Mouse (Mus musculus) olfactory bulb, adult 2 months (tissue): ENCODE results near the gene Obsl1.

Experiments
- CTCF ChIP-seq: fragments of 200-500 bp; IDR thresholded peaks from 2 replicates; pipeline ENCODE4 v1.5.1; 2012; ENCODE audit warnings: low read depth, mild to moderate bottlenecking, low read length, moderate library complexity; ENCODE audit not compliant: insufficient read depth
- POLR2A ChIP-seq: fragments of 200-500 bp; IDR thresholded peaks from 2 replicates; pipeline ENCODE4 v1.6.1; 2012; ENCODE audit warnings: mild to moderate bottlenecking, low read depth, low read length, moderate library complexity; ENCODE audit not compliant: insufficient read depth

DNA sequence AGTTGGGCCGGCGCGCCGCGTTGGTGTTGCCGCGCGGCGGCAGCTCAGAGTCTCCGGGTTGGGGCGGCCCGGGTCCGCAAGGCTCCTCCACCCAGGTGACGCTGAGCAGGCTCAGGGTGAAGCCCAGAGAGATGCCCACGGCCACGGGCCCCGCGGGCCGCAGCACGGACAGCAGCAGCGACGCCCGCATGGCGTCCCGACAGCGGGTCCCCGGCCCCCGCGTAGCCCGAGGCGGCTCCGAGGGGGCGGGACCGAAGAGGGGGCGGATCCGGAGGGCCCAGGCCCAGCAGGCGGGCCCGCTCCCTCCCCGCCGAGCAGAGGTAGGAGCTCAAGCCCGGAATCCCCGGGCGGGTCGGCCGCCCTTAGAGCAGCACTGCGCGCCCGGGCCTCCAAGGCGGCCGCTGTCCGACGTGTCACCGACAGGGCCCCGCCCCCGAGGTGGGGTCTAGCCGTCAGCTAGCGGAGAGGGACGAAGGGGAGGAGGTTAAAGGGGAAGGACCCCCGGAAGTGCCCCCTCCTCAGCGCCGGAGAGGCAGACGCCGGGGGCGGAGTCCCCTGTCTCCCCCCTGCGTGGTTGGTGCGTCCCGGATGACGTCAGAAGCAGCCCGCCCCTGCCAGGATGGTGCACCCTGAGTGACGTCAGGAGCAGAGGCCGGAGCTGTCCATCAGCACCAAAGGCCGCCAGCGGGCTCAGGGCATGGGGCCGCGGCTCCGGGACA lies 27.2 kb downstream of the Obsl1 start, which contains the start of the genes Chpf and Tmem198:
- TF ChIP-seq POLR2A (peak; percentile 73), CTCF (no peak)
